14 mouse cellular contexts compared by ENCODE assay signal in the genomic region with DNA sequence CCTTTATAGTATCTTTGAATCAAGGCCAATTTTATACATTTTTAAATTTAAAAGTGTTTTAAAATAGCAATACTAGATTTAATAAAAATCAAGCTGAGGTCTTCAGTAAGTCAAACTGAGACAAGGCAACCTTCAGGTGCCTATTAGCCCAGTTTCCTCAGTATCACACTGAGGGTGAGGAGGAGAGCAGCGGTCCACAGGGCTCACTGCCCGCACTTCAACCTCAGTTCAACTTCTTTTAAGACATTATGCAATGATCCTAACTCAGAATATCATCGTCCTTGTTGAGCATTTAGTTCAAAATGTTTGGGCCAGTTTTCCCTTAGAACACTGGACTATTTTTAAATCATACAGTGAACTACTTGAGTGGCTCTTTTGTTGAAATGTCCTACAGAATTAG.
"Had no signal": no experiment of that assay in that cellular context is flagged by ENCODE, and none has a peak within 500 bp of the region (broad histone marks: within the 10 kb centered on the region; RNA-seq: fewer than 3 reads in every experiment).

No protein-coding gene starts in this region.

- H3K9ac ChIP-seq: liver, embryonic 13.5 days; stomach, embryonic 15.5 days had no signal

- DNase-seq: layer of hippocampus, adult 9-11 months; liver, embryonic 13.5 days; lung, adult 2 months; lung, postnatal 14 days; lung, postnatal 4 days; midbrain, embryonic 14.5 days; right cerebral cortex, postnatal 25 days; spleen, adult 18-20 months; thymus, postnatal 25 days had no signal

- H3K9me3 ChIP-seq: liver, embryonic 13.5 days; stomach, embryonic 15.5 days had no signal

- ATAC-seq: inflammation-experienced regulatory T-cells, adult 6 months; intestine, embryonic 16.5 days had no signal

- H3K4me3 ChIP-seq: layer of hippocampus, adult 2 months; liver, embryonic 13.5 days; stomach, embryonic 15.5 days had no signal

- H3K27ac ChIP-seq: layer of hippocampus, adult 2 months; liver, embryonic 13.5 days; stomach, embryonic 15.5 days had no signal

- H3K4me1 ChIP-seq: stomach, embryonic 15.5 days had no signal

- H3K27me3 ChIP-seq: liver, embryonic 13.5 days; stomach, embryonic 15.5 days had no signal

- H3K4me2 ChIP-seq: liver, embryonic 13.5 days; midbrain, embryonic 11.5 days; stomach, embryonic 15.5 days had no signal
